Mouse (Mus musculus) hindbrain, postnatal 0 days (tissue): ENCODE measurements at regions not wholly inside any gene's neighbourhood (a gene's known extent, or its start where the extent isn't known, plus 50 kb on each side); places are given as distances from the start of the nearest gene placed in this dataset.

Experiments
- ATAC-seq: fragments of 200-750 bp; cut with Nextera tagmentation; 2 replicates; pipeline ENCODE4 v1.8.0; 2017; ENCODE audit warnings: mild to moderate bottlenecking, moderate TSS enrichment, moderate library complexity
- DNase-seq: peaks from one replicate; pipeline ENCODE4 v3.0.0-alpha.2; 2015; ENCODE audit warnings: low spot score
- H3K27ac ChIP-seq: fragments of 300-500 bp; sonication (generic); 2 replicates; pipeline ENCODE4 v1.5.1; 2014; ENCODE audit warnings: mild to moderate bottlenecking
- H3K27me3 ChIP-seq: fragments of 300-500 bp; sonication (generic); 2 replicates; pipeline ENCODE4 v1.6.1; 2014; ENCODE audit warnings: low read length, mixed read lengths; ENCODE audit not compliant: insufficient read depth
- H3K36me3 ChIP-seq: fragments of 300-500 bp; sonication (generic); 2 replicates; pipeline ENCODE4 v1.6.1; 2014; ENCODE audit warnings: low read length, mixed read lengths; ENCODE audit not compliant: insufficient read depth
- H3K4me1 ChIP-seq: fragments of 300-500 bp; sonication (generic); 2 replicates; pipeline ENCODE4 v1.6.1; 2014; ENCODE audit warnings: antibody characterized with exemption, low read length, mixed read lengths; ENCODE audit not compliant: insufficient read depth
- H3K4me2 ChIP-seq: fragments of 300-500 bp; sonication (generic); 2 replicates; pipeline ENCODE4 v1.6.1; 2014; ENCODE audit warnings: low read depth, mild to moderate bottlenecking, low read length, moderate library complexity, mixed read lengths
- H3K4me3 ChIP-seq: fragments of 300-500 bp; sonication (generic); 2 replicates; pipeline ENCODE4 v1.5.1; 2014; ENCODE audit warnings: low read length
- H3K9ac ChIP-seq: fragments of 300-500 bp; sonication (generic); replicated peaks from 2 replicates; pipeline ENCODE4 v1.6.1; 2014; ENCODE audit warnings: mild to moderate bottlenecking, low read length, moderate library complexity, mixed read lengths
- H3K9me3 ChIP-seq: fragments of 300-500 bp; sonication (generic); 2 replicates; pipeline ENCODE4 v1.6.1; 2016; ENCODE audit warnings: low read length, mixed read lengths
- CTCF ChIP-seq: IDR thresholded peaks from 2 replicates; pipeline ENCODE4 v1.5.1; 2016; ENCODE audit warnings: antibody characterized with exemption, control low read depth, low read depth
- WGBS: fragments of 180-500 bp; shearing (Covaris S2); extraction: QIAGEN DNeasy Blood & Tissue Kit; methylation state at CpG from one replicate; pipeline ENCODE4 v1.1.7; 2014; 5-methylcytosine and 5-hydroxymethylcytosine counted together

GRCm38 (mm10) chr3:56668829-56669228 is 485.3 kb upstream of the Nbea start:
- no peak overlapping the region for H3K4me3 ChIP-seq
- no peak overlapping the region for H3K9ac ChIP-seq
- no peaks in the 10 kb centered on the region for H3K4me1 ChIP-seq
- H3K9me3 ChIP-seq: no peaks in the 10 kb centered on the region
- H3K27ac ChIP-seq: no peak overlapping the region
- no peaks in the 10 kb centered on the region for H3K36me3 ChIP-seq
- DNase-seq (peak; percentile 3), ATAC-seq (0 out of 2 replicates have a peak, but pooled peaks have one; percentile 32)
- no peak for TF ChIP-seq CTCF
- H3K27me3 ChIP-seq: no peaks in the 10 kb centered on the region
- H3K4me2 ChIP-seq: no peak overlapping the region
- whole genome bisulfite sequencing: 17% methylated on average over 3 of the region's 3 CpGs

- H3K9ac ChIP-seq: no peak overlapping the region
- H3K36me3 ChIP-seq: no peaks in the 10 kb centered on the region
- no peaks in the 10 kb centered on the region for H3K9me3 ChIP-seq
- DNase-seq: no peak
- H3K4me2 ChIP-seq: no peak overlapping the region
- no peak overlapping the region for H3K4me3 ChIP-seq
- ATAC-seq: no peak
- no peaks in the 10 kb centered on the region for H3K27me3 ChIP-seq
- no peak overlapping the region for H3K27ac ChIP-seq
- 84% methylated on average over 2 of the region's 2 CpGs for WGBS
- H3K4me1 ChIP-seq: no peaks in the 10 kb centered on the region
- no peak for TF ChIP-seq CTCF
These were observed 477.1 kb upstream of the Nbea start for GRCm38 (mm10) chr3:56660594-56660993.

- peak; percentile 51; the same call in 1 of the 2 replicates for ATAC-seq
These were observed 463.8 kb upstream of the Nbea start for GRCm38 (mm10) chr3:56647313-56647712.

More at GRCm38 (mm10) chr3:56647313-56647712, 463.8 kb upstream of the Nbea start:
- Histone ChIP-seq H3K4me2 (no peak overlapping the region), H3K27me3 (no peaks in the 10 kb centered on the region), H3K4me1 (no peaks in the 10 kb centered on the region), H3K4me3 (no peak overlapping the region), H3K27ac (no peak overlapping the region), H3K9ac (no peak overlapping the region), H3K9me3 (no peaks in the 10 kb centered on the region), H3K36me3 (no peaks in the 10 kb centered on the region)
- TF ChIP-seq CTCF: no peak
- 68% methylated on average over 3 of the region's 3 CpGs for WGBS
- DNase-seq: peak; percentile 44
